Mouse (Mus musculus) embryonic stem cell, embryonic (primary cell): ENCODE results near the gene Epha4.

Experiments
- CTCF ChIA-PET, 4 experiments: fragments of 300-600 bp in 2 of 4; fragments of 350-600 bp in 2 of 4; sonication (Branson Sonifier 250); formaldehyde crosslinking; loops; one replicate each; lab custom pipeline; 2022; ENCODE audit warnings: inconsistent platforms in 2 of 4; lab: Charles Lee
- POLR2A ChIA-PET, 4 experiments: fragments of 300-600 bp in 2 of 4; fragments of 350-600 bp in 2 of 4; sonication (Branson Sonifier 250); formaldehyde crosslinking; loops; one replicate each; lab custom pipeline; 2022; ENCODE audit warnings: antibody characterized with exemption in 4 of 4, inconsistent platforms in 1 of 4; lab: Charles Lee

Gene Epha4

DNA sequence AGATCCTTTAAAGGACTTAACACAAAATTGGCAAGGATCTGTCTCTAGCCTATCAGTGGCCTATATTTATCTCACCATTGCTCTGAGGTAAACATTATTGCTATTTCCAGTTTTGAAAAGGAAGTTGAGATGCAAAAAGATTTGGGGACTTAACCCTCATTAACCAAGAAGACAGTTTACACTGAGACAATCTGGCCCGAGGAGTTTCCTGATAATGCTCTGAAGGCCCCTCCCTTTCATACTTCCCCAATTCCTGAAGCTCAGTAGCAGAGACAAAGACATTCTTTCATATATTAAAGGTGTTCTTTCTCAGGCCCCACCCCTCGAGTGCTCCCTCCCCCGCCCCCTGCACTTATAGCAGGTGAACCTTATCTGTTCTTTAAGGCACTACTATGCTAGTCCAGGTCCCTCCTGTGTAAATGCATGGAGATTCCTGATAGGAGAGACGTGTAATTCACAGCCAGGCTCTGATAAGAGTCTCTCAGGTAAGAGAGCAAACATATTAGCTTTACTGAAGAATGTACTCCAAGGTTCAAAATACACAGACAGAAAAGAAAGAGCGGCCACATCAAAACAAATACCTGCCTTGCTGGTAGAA is 46.1 kb downstream of the Epha4 start:
- ChIA-PET CTCF (interaction anchor here in 2 of 4 experiments (0.6 to 0.7 kb wide), 2 partner anchors 10 to 1869 kb away, joined by 7 read pairs; no protein-coding TSS in a partner anchor), POLR2A (interaction anchor here in 3 of 4 experiments (0.9 to 15.5 kb wide), 14 partner anchors 12 to 47 kb away, joined by 3 to 271 read pairs (median 4); partner anchors contain the start of gene Epha4 (in 3 of the 3))

DNA sequence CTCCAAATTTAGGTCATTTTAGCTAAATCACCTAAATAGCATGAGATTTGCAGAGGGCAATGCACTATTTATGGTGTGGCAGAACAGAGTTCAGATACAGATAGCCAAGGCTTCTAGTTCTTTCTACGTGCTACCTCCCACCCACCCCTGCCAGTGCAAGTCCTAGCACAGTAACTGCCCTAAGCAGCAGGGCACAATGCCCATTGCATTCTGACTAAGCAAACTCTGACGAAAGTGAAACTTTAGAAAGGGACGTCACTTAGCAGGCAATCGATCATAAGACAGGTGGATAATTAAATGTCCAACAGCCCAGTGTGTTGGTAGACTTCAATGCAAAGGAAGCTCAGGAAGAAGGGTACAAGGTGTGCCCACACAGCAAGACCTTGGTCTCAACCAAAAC is 49.4 kb downstream of the Epha4 start:
- CTCF ChIA-PET = no interaction called here
- POLR2A ChIA-PET = interaction anchor here in 2 of 4 experiments (0.5 to 15.5 kb wide), 6 partner anchors 10 to 95 kb away, joined by 3 to 271 read pairs (median 3); no protein-coding TSS in a partner anchor

DNA sequence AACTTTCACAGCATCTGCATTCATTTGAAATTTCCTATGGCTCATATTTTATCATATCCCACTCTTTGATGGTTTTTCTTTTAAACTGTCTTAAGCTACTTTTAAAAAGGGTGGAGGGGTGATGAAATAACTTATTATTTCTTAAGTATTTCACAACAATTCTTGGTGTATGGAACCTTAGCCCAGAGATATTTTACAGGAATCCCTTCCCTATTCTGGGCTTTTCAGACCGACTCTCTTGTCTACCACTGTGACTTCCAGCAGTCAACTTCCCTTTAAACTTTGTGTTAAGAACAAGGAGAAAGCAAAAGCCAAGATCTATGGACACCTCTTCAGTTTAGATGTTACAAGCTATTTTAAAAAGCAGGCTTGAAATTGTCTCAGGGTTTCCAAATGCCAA is 50.8 kb downstream of the Epha4 start:
- ChIA-PET POLR2A (interaction anchor here in 2 of 4 experiments (1.1 to 21.8 kb wide), 7 partner anchors 11 to 51 kb away, joined by 3 to 276 read pairs (median 22); partner anchors contain the start of gene Epha4 (in 1 of the 2)), CTCF (no interaction called here)

DNA sequence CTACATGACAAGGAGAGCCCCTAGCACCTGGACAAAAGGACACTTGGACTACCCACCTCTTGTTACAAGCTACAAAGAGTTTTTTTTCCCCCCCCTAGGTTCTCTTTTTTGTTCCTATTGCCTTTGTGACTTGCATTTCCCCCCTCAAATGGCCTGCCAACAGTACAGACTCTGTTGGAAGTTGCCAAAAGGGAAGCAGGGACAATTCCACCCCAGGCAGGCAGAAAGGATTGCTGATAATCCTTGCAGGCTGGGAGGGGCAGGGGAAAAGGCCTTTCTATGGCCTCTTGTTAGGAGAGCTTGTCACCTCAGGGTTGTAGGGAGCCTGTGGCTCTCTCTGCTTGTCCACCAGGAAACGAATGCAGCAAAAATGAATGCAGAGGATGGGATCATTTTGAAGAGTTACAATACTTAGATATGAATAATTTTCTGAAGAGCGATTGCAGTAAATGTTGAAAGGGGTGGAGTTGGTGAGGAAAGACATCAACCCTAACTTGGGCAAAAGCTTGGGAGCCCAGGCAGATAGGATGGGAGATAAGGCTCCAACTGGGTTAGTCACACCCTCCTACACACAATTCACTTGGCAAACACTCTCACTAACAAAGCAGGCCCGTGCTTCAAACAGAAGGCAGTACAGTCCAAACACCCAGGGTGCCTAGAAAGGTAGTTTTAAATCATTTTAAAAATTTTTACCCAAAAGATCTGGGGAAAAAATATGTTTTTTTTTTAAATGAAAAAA is 52.8 kb downstream of the Epha4 start:
- ChIA-PET POLR2A (interaction anchor here in 3 of 4 experiments (0.6 to 21.8 kb wide), 29 partner anchors 8 to 77 kb away, joined by 3 to 276 read pairs (median 3); partner anchors contain the start of gene Epha4 (in 2 of the 3)), CTCF (no interaction called here)

DNA sequence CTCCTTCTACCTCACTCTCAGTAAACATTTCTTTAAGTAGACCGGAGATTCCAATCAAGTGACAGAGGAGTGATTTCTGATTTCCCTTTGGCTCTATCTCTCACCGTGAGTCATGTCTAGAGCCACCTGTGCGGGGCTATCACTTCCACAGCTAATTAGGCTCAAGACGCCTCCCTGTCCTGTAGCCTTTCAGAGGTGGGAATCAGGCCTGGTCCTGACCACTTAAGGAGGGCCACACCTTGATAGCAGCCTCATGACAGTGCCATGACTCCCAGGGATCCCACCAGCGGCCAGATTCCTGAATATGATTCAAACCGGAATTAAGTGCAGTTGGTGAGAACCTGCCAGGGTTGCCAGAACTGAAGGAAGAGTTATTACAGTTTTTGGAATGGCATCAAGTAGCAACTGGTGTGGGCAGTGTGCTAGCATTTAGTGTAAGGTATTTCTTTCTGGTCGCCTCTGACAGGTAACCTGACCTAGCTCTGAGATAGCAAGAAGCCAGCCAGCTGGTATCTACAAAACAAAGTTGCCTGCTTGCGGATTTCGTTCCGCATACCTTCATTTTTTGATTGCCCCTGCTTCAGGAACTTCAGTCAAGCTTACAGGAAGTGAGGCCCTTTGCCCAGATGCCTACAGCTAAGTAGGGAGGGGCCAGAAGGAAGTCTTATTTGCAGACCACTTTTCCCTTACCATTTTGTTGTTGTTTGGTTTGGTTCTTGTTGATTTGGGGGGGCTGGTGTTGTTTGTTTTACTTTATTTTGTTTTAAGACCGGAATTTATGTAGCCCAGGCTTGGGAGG is 53.9 kb downstream of the Epha4 start:
- CTCF ChIA-PET = interaction anchor here in 1 of 4 experiments (0.5 kb wide), 1 partner anchor 12 kb away, joined by 3 read pairs; no protein-coding TSS in a partner anchor
- POLR2A ChIA-PET = interaction anchor here in 3 of 4 experiments (0.6 to 21.8 kb wide), 32 partner anchors 6 to 76 kb away, joined by 3 to 276 read pairs (median 4); partner anchors contain the start of gene Epha4 (in 2 of the 3)

DNA sequence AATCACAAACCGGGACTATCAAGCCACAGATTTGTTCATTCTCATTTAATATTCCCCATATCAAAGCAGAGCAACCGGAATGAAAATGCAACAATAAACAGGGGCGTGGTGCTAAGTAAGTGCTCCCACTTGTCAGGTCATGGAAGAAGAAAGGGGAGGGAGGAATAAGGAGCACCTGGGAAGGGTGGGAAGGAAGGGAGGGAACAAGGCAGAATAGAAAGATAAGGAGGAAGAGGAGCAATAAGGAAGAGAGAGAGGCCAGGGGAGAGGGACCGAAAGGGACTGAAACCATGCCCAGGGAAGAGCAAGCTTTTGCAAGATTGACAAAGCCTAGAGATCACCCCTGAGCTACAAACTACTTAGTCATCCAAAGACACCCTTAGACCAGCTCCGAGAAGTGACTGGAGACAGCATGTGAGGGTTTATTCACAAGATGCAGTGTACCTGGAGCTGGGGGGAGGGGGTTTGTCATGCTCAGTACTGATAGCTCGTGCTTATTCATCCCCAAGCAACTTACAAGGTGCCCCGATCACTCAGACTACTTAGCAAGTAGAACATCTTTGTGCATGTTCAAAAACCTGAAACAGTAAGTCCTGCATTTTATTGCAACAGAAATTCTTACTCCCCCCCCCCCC is 56.0 kb downstream of the Epha4 start:
- POLR2A ChIA-PET = interaction anchor here in 3 of 4 experiments (0.7 to 21.8 kb wide), 26 partner anchors 7 to 123 kb away, joined by 3 to 276 read pairs (median 12); partner anchors contain the start of gene Epha4 (in 3 of the 3)

DNA sequence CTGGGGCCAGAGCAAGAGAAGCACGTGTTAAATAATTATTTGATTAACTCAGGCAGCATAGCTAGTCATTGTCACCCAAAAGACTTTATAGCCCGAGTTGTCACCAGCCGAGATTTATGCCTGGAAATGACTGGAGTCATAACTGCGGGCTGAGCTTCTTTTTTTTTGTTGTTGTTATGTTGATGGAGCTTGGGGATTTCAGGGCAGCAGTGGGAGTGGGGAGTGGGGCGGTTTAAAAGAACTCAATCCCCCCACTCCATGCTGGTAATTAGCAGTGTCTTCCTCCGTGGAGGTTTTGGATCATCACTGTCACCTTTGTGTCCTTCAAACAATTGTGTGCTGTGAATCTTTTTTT is 57.5 kb downstream of the Epha4 start:
- POLR2A ChIA-PET = interaction anchor here (0.5 to 21.8 kb wide), 36 partner anchors 9 to 83 kb away, joined by 3 to 276 read pairs (median 7); partner anchors contain the start of gene Epha4 (in 3 of the 4)
- CTCF ChIA-PET = interaction anchor here in 2 of 4 experiments (0.5 to 1.9 kb wide), 3 partner anchors 15 to 1803 kb away, joined by 5 to 6 read pairs (median 6); partner anchors contain the start of gene Epha4 (in 1 of the 2)

More for the DNA sequence above, 56.0 kb downstream of the Epha4 start:
- CTCF ChIA-PET = interaction anchor here in 2 of 4 experiments (0.6 to 1.9 kb wide), 4 partner anchors 10 to 1146 kb away, joined by 3 to 7 read pairs (median 5); partner anchors contain the start of gene Epha4 (in 1 of the 2)

DNA sequence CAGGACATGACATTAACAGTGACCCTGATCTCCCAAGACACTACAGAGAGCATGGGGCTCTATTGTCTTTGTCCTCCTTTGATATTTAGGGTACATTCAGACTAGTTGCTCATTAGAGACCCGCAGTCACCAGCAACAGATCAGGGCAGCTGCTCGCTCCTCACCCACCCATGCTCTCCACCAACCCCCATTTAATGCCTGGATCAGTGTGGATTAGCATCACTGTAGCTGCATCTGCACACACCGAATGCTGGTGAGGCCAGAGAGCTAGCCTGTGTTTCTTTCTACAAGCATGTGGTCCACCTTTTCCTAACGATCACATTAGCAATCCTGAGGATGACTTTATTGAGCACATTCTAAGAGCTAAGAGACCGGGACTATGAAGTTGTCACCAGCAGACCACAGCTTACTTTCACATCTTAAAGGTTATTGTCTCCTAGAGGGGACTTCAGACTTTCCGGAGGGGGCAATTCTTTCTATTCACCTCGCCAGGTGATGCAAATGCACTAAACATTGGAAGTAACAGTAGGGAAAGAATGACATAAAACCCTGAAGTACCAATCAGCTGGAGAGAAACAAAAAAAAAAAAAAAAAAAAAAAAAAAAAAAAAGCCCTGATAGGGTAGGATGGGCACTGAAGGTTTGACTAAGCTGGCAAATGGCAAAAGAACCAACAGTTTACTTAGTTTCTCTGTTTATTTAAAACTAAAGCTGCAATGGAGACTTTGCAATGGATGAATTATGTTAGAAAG is 58.0 kb downstream of the Epha4 start:
- ChIA-PET POLR2A (interaction anchor here (0.5 to 21.8 kb wide), 41 partner anchors 8 to 1033 kb away, joined by 3 to 276 read pairs (median 5); partner anchors contain the start of gene Epha4 (in 3 of the 4)), CTCF (interaction anchor here in 2 of 4 experiments (0.5 to 1.9 kb wide), 3 partner anchors 16 to 1803 kb away, joined by 5 to 6 read pairs (median 6); partner anchors contain the start of gene Epha4 (in 1 of the 2))

DNA sequence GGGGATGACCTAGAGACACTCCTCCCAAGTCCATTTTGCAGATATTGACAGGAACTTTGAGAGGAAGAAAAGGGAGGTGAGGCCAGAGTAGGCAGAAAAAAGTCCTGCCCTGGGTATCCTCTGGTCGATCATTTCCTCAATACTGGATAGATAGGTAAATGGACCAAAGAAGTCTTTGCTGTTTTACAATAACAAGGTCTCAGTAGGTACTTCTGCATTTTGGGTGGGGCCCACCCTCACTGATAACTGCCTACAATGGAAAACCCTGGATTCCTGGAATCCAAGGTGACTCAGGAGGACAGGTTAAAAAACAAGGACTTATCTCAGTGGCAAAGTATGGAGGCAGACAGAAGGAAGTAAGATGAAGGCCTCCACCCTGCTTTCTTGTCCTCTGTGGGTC is 61.1 kb downstream of the Epha4 start:
- CTCF ChIA-PET = interaction anchor here in 1 of 4 experiments (0.6 kb wide), 1 partner anchor 79 kb away, joined by 3 read pairs; no protein-coding TSS in a partner anchor
- POLR2A ChIA-PET = interaction anchor here (0.5 to 21.8 kb wide), 32 partner anchors 8 to 995 kb away, joined by 3 to 276 read pairs (median 8); partner anchors contain the start of gene Epha4 (in 3 of the 4)

DNA sequence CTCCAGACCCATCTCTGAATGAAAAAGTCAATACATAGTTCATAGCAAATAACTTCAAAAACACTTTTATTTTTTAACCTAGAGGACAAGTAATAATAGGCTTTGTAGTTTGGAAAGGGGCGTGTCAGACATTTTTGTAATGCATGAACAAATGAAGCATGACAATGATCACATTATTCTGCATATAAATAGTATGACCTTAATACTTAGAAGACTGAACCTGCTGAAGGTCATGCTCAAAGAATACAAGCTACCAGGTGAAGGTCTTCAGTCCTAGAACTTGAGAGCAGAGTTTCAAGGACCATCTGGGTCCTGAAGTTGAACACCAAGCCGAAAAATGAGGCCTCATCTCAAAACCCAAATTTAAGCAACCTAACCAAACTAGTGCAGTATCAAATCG is 62.2 kb downstream of the Epha4 start:
- ChIA-PET POLR2A (interaction anchor here in 3 of 4 experiments (0.9 to 21.8 kb wide), 23 partner anchors 8 to 62 kb away, joined by 3 to 276 read pairs (median 21); partner anchors contain the start of gene Epha4 (in 3 of the 3)), CTCF (no interaction called here)

DNA sequence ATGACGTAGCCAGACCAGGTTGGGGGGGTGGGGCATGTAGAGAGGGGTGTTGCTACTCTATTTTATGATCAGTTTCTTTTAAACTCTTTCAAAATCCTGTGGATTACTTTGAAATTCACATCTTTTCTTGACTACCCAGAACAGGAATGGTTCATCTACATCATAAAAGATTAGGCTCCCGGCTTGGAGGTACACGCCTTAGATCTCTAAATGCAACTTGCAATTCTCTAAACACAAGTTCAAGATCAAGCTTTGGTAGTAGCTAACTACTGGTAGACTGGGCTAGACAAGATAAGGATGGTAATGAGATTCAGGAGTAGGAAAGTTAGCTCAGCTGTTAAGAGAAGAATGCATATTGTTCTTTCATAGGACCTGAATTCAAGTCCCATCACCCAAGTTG is 63.3 kb downstream of the Epha4 start:
- ChIA-PET POLR2A (interaction anchor here in 3 of 4 experiments (0.7 to 21.8 kb wide), 35 partner anchors 9 to 1789 kb away, joined by 3 to 276 read pairs (median 11); partner anchors contain the start of gene Epha4 (in 3 of the 3)), CTCF (interaction anchor here in 1 of 4 experiments (0.8 kb wide), 1 partner anchor 64 kb away, joined by 3 read pairs; no protein-coding TSS in a partner anchor)

DNA sequence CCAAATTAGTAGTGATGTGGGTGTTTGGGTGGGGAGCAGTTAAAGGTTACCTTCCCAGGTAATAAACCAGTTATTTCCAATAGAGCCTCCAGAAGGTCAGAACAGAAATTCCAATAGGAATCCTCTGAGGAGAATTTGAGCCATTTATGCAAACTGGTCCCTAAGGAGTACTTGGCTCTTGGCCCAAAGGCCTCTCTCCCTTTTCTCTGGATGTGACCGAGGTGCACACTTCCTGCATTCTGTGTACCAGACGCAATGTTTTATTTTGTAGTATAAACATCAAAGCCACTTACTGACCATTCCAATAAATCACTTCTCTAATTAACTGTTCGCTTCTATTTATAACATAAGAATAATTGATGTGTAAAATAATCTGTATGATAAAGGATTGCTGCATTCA is 64.7 kb downstream of the Epha4 start:
- ChIA-PET POLR2A (interaction anchor here (0.6 to 21.8 kb wide), 20 partner anchors 8 to 287 kb away, joined by 3 to 276 read pairs (median 18); partner anchors contain the start of gene Epha4 (in 2 of the 4)), CTCF (no interaction called here)

DNA sequence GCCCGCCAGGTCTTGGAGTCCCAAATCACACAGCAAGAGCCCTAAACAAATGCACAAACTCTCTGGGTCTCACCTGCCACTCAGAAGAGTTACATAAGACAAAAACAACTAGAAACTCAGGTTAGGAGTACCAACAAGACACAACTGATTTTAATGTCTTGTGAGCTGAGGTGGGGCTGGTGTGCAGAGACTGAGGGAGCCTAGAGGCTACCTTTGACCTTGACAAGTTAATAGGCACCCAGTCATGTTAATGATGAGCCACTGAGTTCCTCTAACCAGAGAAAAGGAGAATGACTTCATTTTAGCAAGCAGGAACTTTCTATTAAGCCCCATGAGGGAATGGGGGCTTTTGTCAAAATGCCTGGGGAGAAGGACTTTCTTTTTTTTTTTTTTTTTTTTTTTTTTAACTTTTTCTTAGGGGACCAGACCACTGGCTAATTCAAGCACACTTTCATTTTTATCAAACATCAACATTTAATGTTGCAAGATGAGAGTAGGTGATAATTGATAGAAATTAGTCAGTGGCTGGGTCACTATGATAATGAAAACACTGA is 67.8 kb downstream of the Epha4 start:
- ChIA-PET POLR2A (interaction anchor here in 3 of 4 experiments (0.5 to 21.8 kb wide), 29 partner anchors 7 to 68 kb away, joined by 3 to 276 read pairs (median 5); partner anchors contain the start of gene Epha4 (in 3 of the 3)), CTCF (interaction anchor here in 1 of 4 experiments (0.6 kb wide), 1 partner anchor 66 kb away, joined by 3 read pairs; no protein-coding TSS in a partner anchor)

DNA sequence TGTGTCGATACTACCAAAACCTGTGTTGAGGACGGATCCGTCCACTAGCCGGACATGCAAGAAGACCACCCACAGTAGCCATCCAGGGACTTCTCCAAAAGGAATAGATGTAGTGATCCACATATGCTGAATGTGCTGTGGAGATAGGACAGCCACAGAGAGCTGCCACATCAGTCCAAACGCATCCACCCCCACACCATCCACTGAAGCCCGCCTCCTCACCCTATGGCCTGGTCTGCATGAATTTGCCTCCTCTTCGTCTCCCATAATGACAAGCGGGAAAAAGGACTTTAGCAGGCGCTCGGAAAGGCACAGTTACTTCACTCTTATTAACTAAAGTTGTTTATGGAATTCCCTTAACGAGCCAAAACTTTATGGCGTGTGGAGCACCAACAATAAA is 68.5 kb downstream of the Epha4 start:
- POLR2A ChIA-PET = interaction anchor here in 3 of 4 experiments (0.9 to 21.8 kb wide), 32 partner anchors 8 to 69 kb away, joined by 3 to 276 read pairs (median 5); partner anchors contain the start of gene Epha4 (in 3 of the 3)
- CTCF ChIA-PET = no interaction called here

DNA sequence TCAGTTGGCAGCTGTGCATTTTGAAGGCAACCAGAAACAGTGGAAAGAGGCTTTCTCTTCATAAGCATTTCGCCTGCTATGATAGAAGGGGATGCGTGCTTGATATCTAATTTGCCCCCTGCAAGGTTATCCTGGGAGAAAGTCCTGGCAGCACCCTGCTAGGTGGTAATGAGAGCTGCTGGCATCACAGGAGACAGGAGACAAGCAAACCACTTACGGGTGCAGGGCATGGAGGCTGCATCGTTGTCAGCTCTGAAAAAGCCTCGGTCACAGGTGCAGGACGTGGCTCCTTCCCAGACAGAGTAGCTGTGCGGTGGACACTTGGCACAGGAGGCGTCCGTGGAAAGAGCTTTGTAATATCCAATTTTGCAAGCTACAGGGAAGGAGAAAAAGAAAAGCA is 70.2 kb downstream of the Epha4 start:
- ChIA-PET CTCF (interaction anchor here in 1 of 4 experiments (0.6 kb wide), 1 partner anchor 10 kb away, joined by 6 read pairs; no protein-coding TSS in a partner anchor), POLR2A (interaction anchor here in 3 of 4 experiments (0.5 to 21.8 kb wide), 23 partner anchors 7 to 360 kb away, joined by 3 to 276 read pairs (median 5); partner anchors contain the start of gene Epha4 (in 2 of the 3))
